Mouse (Mus musculus) hindbrain, embryonic 11.5 days (tissue): Measurements from ENCODE around the gene Gapdh. TPM values are rescaled to one million over a fixed set of nuclear protein-coding genes. Genes with fewer than 3 reads are reported as not detected.
A peak's percentile ranks its signal among the peaks of the same experiment; 100 is the strongest.

Experiments used
- ATAC-seq: fragments of 200-750 bp; cut with Nextera tagmentation; 2 replicates; pipeline ENCODE4 v1.8.0; 2017; ENCODE audit warnings: mild to moderate bottlenecking, moderate TSS enrichment, moderate library complexity; ENCODE audit not compliant: low FRiP score
- DNase-seq: peaks from one replicate; pipeline ENCODE4 v3.0.0-alpha.2; 2015; ENCODE audit warnings: low spot score
- H3K27ac ChIP-seq: fragments of 300-500 bp; sonication (generic); 2 replicates; pipeline ENCODE4 v1.5.1; 2014; ENCODE audit warnings: mild to moderate bottlenecking, low read depth, low read length
- H3K27me3 ChIP-seq: fragments of 300-500 bp; sonication (generic); 2 replicates; pipeline ENCODE4 v1.6.1; 2014; ENCODE audit warnings: mild to moderate bottlenecking, low read length, moderate library complexity, mixed read lengths; ENCODE audit not compliant: control insufficient read depth, insufficient read depth
- H3K36me3 ChIP-seq: fragments of 300-500 bp; sonication (generic); 2 replicates; pipeline ENCODE4 v1.6.1; 2014; ENCODE audit warnings: mild to moderate bottlenecking, low read length, moderate library complexity, mixed read lengths; ENCODE audit not compliant: control insufficient read depth, insufficient read depth
- H3K4me1 ChIP-seq: fragments of 300-500 bp; sonication (generic); replicated peaks from 2 replicates; pipeline ENCODE4 v1.6.1; 2014; ENCODE audit warnings: low read length, mixed read lengths; ENCODE audit not compliant: control insufficient read depth, insufficient read depth
- H3K4me2 ChIP-seq: fragments of 300-500 bp; sonication (generic); replicated peaks from 2 replicates; pipeline ENCODE4 v1.6.1; 2014; ENCODE audit warnings: mild to moderate bottlenecking, low read depth, low read length
- H3K4me3 ChIP-seq: fragments of 300-500 bp; sonication (generic); 2 replicates; pipeline ENCODE4 v1.5.1; 2014; ENCODE audit warnings: low read depth, low read length
- H3K9ac ChIP-seq: fragments of 300-500 bp; sonication (generic); 2 replicates; pipeline ENCODE4 v1.6.1; 2014; ENCODE audit warnings: low read depth, low read length
- H3K9me3 ChIP-seq: fragments of 300-500 bp; sonication (generic); 2 replicates; pipeline ENCODE4 v1.6.1; 2016; ENCODE audit warnings: low read length; ENCODE audit not compliant: control insufficient read depth
- WGBS: fragments of 180-500 bp; shearing (Covaris S2); extraction: QIAGEN DNeasy Blood & Tissue Kit; methylation state at CpG from one replicate; pipeline ENCODE4 v1.1.7; 2014; 5-methylcytosine and 5-hydroxymethylcytosine counted together
- polyA plus RNA-seq: library from polyadenylated mRNA; unstranded; fragments of >200 nt; fragmentation: Nextera tagmentation; extraction: Ambion mirVana; gene quantifications from 2 replicates; pipeline ENCODE4 v1.2.1, GENCODE M21; 2014

Gapdh gene
- polyA plus RNA-seq, 1 experiment from 2014 or later, result 2,070 TPM

DNA sequence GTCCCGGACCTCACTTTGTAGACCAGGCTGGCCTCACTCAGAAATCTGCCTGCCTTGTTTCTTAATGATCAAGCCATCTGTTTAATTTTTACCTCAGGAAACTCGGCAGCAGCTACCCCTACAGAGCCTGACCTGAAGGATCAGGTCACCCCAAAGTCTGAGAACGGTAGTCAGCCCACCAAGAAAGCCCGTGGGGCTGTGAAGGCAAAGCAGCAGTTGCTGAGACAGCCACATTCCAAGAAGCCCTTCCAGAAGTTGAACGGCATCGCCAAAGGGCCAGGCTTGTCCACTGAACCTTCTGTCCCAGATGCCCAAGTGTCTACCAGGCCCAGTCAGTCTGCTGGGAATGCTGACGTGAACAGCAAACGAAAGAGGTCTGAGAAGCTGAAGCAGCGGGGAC lies 22.4 kb downstream of the Gapdh start:
- Histone ChIP-seq H3K4me1 (peaks cover 10% of the 10 kb centered on the region; the same call in 1 of the 2 replicates), H3K4me2 (no peak overlapping the region), H3K9ac (no peak overlapping the region), H3K9me3 (no peaks in the 10 kb centered on the region), H3K36me3 (peaks cover 3% of the 10 kb centered on the region; the same call in 1 of the 2 replicates), H3K27ac (no peak overlapping the region), H3K4me3 (no peak overlapping the region), H3K27me3 (no peaks in the 10 kb centered on the region)
- ATAC-seq (no peak), DNase-seq (no peak)
- WGBS, result 84% methylated on average over 9 of the region's 9 CpGs

DNA sequence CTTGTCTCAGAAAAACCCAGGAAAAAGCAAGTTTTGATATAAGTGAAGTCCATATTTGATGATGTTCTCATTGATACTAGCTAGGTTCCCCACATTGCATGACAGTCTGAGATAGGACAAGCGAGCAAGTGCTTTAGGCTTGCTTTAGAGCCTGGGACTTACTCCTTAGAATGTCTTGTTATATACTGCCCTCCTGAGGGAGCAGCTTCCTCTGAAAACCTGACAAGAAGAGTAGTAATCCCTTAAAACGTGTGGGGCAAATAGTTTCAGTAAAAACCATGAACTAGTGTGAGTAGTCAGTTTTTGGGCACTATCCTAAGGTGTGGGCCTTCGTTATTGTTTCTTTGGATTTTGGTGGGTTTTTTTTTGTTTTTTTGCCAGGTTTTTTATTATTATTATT lies 23.1 kb downstream of the Gapdh start:
- H3K9ac ChIP-seq, result no peak overlapping the region
- H3K27me3 ChIP-seq, result no peaks in the 10 kb centered on the region
- no peak overlapping the region for H3K27ac ChIP-seq
- 74% methylated on average over 3 of the region's 3 CpGs for WGBS
- no peak overlapping the region for H3K4me3 ChIP-seq
- DNase-seq (no peak), ATAC-seq (no peak)
- H3K9me3 ChIP-seq, result no peaks in the 10 kb centered on the region
- peaks cover 10% of the 10 kb centered on the region; the same call in 1 of the 2 replicates for H3K4me1 ChIP-seq
- peaks cover 3% of the 10 kb centered on the region; the same call in 1 of the 2 replicates for H3K36me3 ChIP-seq
- no peak overlapping the region for H3K4me2 ChIP-seq

DNA sequence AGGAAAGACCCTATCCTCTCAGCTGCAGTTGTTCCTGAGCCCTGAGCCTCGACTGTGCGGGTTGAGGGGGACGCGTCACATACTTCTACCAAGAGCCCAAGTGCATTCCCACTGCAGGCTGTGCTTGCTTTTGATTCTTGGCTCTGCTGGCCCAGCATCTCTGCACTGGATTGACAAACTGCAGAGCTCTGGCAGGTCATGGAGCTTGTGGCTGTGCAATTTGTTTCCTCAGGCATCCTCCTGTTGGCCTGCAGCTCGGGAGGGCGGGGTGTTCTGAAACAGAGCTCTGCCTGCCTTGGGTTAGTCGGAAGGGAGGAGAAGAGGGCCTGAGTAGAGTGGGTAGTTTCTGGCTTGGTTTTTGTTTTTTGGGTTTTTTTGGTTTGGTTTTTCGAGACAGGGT lies 23.8 kb downstream of the Gapdh start:
- WGBS, result 94% methylated on average over 8 of the region's 8 CpGs
- H3K9ac ChIP-seq, result no peak overlapping the region
- H3K27me3 ChIP-seq, result no peaks in the 10 kb centered on the region
- H3K9me3 ChIP-seq, result no peaks in the 10 kb centered on the region
- peaks cover 5% of the 10 kb centered on the region for H3K36me3 ChIP-seq
- H3K4me2 ChIP-seq, result no peak overlapping the region
- H3K4me1 ChIP-seq, result peaks cover 10% of the 10 kb centered on the region; the same call in 1 of the 2 replicates
- no peak overlapping the region for H3K27ac ChIP-seq
- no peak for DNase-seq
- no peak for ATAC-seq
- H3K4me3 ChIP-seq, result no peak overlapping the region

DNA sequence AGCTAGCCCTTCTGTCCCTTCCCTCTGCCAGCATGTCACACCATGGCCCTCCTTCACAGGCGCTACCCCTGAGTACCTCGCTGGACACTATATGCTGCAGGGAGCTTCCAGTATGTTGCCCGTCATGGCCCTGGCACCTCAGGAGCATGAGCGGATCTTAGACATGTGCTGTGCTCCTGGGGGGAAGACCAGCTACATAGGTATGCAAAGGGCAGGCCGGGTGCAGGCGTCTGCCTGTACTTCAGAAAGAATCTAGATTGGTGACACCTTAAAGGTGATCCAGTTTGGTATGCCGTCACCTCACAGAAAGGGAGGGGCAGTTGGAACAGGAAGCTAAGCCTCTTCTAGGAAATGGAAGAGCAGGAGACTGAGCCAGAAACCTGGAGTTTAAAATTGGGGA lies 26.5 kb downstream of the Gapdh start:
- no peak for DNase-seq

DNA sequence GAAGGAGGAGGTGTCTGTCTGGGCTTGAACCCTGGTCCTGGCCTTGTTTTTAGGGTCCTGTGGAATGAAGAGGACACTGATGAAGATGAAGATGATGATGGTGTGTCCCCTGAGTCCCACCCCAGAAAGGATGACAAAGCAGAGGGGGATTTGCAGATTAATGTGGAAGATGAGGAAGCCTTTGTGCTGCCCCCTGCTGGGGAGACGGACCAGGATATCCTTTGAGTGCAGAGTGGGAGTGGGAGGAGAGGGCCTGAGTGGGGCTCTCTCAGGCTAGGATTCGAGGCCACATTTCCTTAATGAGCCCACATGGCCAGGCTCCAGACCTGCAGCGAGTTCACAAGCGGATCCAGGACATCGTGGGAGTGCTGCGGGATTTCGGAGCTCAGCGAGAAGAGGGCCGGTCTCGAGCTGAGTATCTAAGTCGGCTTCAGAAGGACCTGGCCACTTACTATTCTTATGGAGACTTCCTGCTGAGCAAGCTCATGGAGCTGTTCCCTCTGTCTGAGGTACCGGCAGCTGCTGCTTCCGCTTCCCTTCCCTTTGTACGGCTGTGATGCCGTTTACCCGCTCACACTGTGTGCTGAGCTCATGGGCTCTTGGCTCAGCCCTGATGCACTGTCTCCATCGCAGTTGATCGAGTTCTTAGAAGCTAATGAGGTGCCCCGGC lies 29.1 kb downstream of the Gapdh start:
- no peak overlapping the region for H3K4me2 ChIP-seq
- WGBS, result 87% methylated on average over 19 of the region's 19 CpGs
- peaks cover 23% of the 10 kb centered on the region for H3K36me3 ChIP-seq
- H3K4me1 ChIP-seq, result 0 out of 2 replicates have a peak, but pooled peaks cover 2% of the 10 kb centered on the region
- ATAC-seq (0 out of 2 replicates have a peak, but pooled peaks have one; percentile 10), DNase-seq (peak; percentile 59)
- H3K27me3 ChIP-seq, result no peaks in the 10 kb centered on the region
- H3K4me3 ChIP-seq, result no peak overlapping the region
- no peaks in the 10 kb centered on the region for H3K9me3 ChIP-seq
- no peak overlapping the region for H3K27ac ChIP-seq
- no peak overlapping the region for H3K9ac ChIP-seq

More for the DNA sequence above, 26.5 kb downstream of the Gapdh start:
- Histone ChIP-seq H3K9me3 (no peaks in the 10 kb centered on the region), H3K4me2 (no peak overlapping the region), H3K4me1 (no peaks in the 10 kb centered on the region), H3K9ac (no peak overlapping the region), H3K4me3 (no peak overlapping the region), H3K36me3 (peaks cover 18% of the 10 kb centered on the region), H3K27me3 (no peaks in the 10 kb centered on the region), H3K27ac (no peak overlapping the region)
- ATAC-seq, result no peak
- WGBS, result 94% methylated on average over 7 of the region's 7 CpGs

DNA sequence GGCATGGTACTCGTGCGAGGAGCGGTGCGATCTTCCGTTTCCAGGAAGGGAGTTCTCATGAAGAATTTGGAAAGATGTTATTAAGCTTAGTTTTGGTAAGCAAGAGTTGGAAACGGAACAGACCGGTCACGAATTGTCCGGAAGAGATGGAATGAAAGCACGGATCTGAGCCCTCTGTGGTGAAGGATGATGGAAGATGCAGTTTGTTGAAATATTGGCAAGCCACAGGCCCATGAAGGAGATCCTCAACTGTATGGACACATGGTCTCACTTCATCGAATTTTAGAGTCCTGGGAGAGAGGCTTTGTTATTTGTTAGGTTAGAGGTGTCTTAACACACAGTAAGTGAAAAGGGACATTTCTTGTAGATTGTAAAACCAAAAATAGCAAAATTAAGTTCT lies 33.8 kb downstream of the Gapdh start:
- H3K4me2 ChIP-seq, result peak overlapping the region; percentile 81
- H3K27ac ChIP-seq, result no peak overlapping the region
- peak overlapping the region; percentile 83 for H3K9ac ChIP-seq
- no peaks in the 10 kb centered on the region for H3K9me3 ChIP-seq
- peak overlapping the region; percentile 88 for H3K4me3 ChIP-seq
- H3K27me3 ChIP-seq, result no peaks in the 10 kb centered on the region
- 8% methylated on average over 11 of the region's 11 CpGs for WGBS
- ATAC-seq (no peak), DNase-seq (no peak)
- H3K36me3 ChIP-seq, result peaks cover 28% of the 10 kb centered on the region
- H3K4me1 ChIP-seq, result 0 out of 2 replicates have a peak, but pooled peaks cover 2% of the 10 kb centered on the region

DNA sequence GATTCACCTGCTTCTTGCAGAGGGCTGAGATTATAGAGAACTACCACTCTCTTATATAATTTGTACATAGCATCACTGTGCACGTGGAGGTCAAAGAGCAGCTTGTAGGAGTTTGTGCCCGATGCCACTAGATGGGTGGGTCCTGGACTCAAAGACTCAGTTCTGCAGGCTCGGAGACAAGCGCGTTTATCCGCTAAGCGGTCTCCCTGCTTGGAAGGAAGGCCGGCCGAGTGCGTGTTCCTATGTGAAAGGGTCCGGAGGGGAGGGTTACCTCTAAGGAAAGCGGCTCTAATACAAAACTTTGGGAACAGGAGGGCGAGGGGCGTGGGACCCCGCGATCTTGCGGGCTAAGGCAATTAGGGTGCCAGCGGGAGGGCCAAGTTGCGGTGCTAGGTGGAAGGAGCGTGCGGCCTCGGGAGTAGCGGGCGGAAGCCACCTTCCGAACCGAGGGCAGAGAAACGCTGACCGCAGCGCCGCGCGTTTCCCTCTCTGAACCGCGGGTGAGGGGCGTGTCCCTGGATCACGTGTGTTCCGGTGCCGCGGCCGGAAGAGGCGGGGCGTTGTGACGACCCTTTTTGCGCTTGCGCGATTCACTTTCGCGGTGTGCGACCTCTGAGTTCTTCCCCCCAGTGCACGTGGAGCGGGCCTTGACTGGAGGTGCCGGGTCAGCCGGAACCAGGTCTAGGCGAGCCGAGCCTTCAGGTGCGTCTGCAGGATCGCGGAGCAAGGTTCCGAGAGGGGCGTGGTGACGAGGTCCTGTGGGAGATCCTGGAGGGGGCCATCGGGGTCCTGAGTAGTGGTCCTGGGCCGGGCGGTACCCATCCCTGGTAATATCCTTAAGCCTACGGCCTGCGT lies 34.7 kb downstream of the Gapdh start, which contains the start of gene Nop2:
TSS of gene Nop2 (plus strand) at position 608 of the 855 bp plus-strand sequence.
- DNase-seq (peak; percentile 98), ATAC-seq (peak; percentile 97)
- 0 out of 2 replicates have a peak, but pooled peaks cover 2% of the 10 kb centered on the region for H3K4me1 ChIP-seq
- peak within 1 kb of the TSS; percentile 81 for H3K4me2 ChIP-seq
- 1% methylated on average over 61 of the region's 66 CpGs for WGBS
- H3K9me3 ChIP-seq, result no peaks in the 10 kb centered on the region
- H3K4me3 ChIP-seq, result peak within 1 kb of the TSS; percentile 88
- peak within 1 kb of the TSS; percentile 66 for H3K27ac ChIP-seq
- H3K36me3 ChIP-seq, result peaks cover 23% of the 10 kb centered on the region; the same call in 1 of the 2 replicates
- peak within 1 kb of the TSS; percentile 83 for H3K9ac ChIP-seq
- no peaks in the 10 kb centered on the region for H3K27me3 ChIP-seq

DNA sequence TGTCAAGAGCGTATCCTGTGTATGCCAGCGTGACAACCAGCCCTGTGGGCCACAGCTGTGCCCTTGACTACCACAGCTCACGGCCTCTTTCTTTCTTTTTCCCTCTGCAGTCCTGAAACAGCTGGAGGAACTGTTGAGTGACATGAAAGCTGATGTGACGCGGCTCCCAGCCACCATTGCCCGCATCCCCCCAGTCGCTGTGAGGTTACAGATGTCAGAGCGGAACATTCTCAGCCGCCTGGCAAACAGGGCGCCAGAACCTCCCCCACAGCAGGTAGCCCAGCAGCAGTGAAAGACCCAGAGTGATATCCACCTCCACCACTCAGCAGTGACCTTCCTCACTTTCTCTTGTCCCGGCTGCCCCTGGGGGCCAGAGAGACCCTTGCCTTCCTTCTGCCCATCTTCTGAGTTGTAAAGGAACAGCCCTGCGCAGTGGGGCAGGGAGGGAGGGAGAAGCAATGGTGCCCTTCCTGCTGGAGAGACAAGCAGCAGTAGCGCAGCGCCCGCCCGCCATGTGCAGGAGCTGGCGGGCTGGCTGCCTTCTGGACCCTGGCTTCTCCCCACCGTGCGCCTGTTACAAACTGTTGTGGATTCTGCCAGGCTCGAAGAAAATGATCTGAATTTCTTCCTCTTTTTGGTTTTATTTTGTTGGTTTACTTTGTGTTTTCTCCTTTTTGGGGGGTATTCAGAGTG lies 36.4 kb downstream of the Gapdh start:
- DNase-seq, result no peak
- Histone ChIP-seq H3K4me1 (0 out of 2 replicates have a peak, but pooled peaks cover 2% of the 10 kb centered on the region), H3K4me3 (no peak overlapping the region), H3K4me2 (no peak overlapping the region), H3K9ac (no peak overlapping the region), H3K36me3 (peaks cover 15% of the 10 kb centered on the region; the same call in 1 of the 2 replicates), H3K27ac (no peak overlapping the region), H3K9me3 (no peaks in the 10 kb centered on the region), H3K27me3 (no peaks in the 10 kb centered on the region)
- no peak for ATAC-seq
- WGBS, result 87% methylated on average over 20 of the region's 20 CpGs
